Mouse (Mus musculus) c-Kit-positive CD71-positive TER-119-positive erythroid progenitor cells, embryonic 14.5 days (primary cell): Measurements from ENCODE around the gene Ndrg4.

Source experiments
- DNase-seq: peaks from one replicate; pipeline ENCODE4 v3.0.0-alpha.2; 2013; ENCODE audit warnings: low spot score

Gene Ndrg4

DNA sequence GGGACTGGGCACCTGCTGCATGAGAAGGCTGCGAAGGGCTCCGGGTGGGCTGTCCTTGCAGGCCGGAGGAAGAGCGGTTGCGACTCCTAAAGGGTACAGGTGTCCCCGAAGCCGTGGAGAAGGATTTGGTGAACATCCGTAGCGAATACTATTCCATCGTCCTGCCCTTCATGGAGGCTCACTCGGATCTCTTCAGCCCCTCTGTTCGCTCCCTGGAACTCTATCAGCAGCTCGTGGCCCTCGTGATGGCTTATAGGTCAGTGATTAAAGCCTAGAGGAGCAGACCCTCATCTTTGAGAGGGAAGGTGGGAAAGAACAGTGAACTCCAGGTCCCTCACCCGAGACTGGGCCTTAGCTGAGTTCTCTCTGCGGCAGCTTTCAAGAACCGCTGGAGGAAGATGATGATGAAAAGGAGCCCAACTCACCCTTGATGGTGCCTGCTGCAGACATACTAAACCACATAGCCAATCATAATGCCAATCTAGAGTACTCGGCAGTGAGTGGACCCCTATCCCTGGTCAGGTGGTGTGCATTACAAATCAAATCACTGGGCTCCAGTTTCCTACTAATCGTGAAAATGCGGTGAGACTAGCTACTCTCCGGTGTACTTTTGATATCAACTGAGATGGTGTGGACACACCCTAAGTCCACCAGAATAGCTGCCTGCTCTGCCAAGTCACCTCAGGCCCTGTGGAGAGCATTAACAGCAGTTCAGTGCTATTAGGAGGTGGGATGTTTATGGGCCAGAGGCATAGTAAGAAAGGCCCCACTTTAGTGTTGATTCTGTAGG, 40.0 kb downstream of the Ndrg4 start:
- no peak for DNase-seq

DNA sequence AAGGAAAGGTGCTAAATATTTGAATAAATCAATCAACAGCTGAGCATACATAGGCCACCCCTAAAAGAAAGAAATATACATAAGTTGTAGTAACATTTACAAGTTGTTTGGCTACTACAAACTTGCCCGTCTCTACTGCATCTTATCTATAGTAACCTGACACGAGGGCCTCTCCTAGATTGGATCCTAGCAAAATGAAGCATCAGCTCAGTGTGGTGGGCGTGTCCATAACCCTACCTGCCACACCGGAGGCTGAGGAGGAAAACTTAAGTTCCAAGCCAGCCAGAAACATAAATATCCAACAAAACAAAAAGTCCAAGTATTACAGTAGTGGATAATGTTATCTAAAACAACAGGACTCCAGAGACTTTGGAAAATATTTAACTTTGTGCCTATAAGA, 50.8 kb downstream of the Ndrg4 start:
- DNase-seq, result no peak

DNA sequence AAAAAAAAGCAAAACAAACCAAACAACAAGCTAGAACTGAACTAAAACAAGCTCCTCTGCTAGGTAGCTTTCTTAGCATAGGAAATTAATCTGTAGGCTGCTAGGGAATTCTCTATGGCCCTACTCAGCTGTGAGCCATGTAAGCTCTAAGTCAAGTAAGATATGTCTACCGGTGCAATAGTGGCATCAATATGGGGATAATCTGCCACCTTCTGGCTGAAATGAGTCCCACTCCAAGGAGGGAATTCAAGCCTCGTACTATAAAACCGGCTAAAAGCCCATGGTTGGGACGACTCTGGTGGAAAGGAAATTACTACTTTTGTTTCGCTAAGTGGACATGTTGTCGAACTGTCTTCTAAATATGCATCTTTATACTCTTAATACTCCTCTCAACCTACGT, 61.8 kb downstream of the Ndrg4 start:
- no peak for DNase-seq

DNA sequence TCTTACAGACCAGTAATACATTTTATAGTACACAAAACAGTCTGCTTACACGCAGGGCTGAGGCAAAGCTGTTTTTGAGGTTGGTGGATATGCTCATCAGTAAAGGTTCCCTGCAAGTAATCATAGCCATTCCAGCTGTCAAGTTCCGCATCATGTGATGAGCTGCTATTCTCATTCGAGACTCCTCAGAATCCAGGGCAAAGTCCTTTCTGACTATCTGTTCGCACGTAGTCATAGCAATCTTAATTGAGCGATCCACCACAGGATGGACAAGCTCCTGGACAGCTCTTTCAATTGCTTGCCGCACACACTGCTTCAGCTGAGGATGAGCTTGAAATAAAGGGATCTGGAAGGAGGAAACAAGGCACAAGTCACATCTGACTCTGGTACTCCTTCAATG, 65.0 kb downstream of the Ndrg4 start:
- DNase-seq, result no peak

DNA sequence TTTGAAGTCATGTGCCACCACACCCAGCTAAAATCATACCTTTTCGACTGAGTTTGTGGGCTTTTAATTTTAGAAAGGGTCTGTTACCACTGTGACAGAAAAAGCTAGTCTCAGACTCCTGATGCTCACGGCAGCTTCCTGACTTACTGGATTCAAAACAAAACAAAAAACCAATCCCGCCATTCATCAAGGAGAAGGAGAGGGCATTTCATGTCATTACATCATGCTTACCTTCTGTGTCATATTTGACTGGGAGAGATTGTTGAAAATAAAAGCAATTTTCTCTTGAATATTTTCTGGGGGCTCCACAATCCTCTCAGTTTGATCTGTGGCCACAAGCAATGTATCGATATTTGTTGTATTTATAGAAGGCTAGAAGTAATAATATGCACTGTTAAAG, 71.2 kb downstream of the Ndrg4 start:
- no peak for DNase-seq

DNA sequence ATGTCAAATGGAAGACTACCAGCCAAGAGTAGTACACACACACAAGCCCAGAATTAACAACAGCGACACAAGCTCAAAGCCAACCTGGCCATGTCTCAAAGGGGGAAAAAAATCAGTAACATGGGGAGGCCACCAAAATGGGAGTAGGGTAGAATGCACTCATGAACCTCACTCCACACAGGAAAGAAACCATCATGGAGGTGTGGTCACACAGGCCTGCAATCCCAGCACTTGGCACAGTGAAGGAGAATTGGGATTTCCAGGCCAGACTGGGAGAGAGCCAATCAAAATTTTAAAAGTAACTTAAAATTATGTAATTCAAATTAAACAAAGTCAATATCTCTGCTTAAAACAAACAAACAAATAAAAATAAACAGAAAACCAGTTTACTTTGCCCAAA, 75.1 kb downstream of the Ndrg4 start:
- no peak for DNase-seq

DNA sequence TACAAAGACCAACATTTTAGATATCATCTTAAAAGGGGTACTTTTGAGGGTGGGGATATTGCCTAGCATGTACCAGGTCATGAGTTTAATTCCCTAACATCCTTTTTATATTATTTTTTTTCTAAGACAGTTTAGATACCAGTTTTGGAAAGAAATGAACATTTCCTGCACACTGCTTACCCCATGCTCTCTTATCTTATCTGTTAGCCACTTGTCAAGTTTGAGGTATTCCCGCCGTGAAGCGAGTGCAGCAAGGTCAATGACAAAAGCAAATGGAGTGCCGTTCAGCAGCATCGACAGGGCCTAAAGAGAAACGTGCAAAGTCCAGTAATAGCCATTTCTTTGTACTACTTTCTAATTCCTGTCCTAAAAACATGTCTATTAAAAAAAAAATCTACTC, 83.5 kb downstream of the Ndrg4 start:
- DNase-seq, result no peak

DNA sequence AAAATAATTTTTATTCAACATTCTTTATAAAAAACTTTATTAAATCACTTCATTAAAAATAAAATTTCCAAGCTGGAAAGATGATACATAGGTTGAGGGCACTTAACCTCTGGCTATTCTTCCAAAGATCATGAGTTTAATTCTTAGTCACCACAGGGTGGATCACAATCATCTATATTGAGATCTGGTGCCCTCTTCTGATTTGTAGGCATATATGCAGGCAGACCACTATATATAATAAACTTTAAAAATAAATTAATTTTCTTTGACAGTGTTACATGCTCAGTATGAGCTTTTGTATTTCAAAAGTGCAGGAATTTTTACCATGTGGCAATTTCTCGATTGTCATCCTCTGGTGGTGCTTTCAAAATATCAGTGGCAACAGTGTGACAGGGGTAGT, 87.4 kb downstream of the Ndrg4 start:
- DNase-seq, result no peak
